Mouse (Mus musculus) lung, embryonic 14.5 days (tissue): ENCODE results near the gene Eras. TPM values are rescaled to one million over a fixed set of nuclear protein-coding genes. Genes with fewer than 3 reads are reported as not detected.
A peak's percentile ranks its signal among the peaks of the same experiment; 100 is the strongest.

ENCODE experiments used
- ATAC-seq: fragments of 200-750 bp; cut with Nextera tagmentation; 2 replicates; pipeline ENCODE4 v1.8.0; 2017; ENCODE audit warnings: mild to moderate bottlenecking, moderate TSS enrichment, moderate library complexity; ENCODE audit not compliant: insufficient read depth
- DNase-seq: peaks from one replicate; pipeline ENCODE4 v3.0.0-alpha.2; 2015
- H3K27ac ChIP-seq: fragments of 300-500 bp; sonication (generic); 2 replicates; pipeline ENCODE4 v1.5.1; 2014; ENCODE audit warnings: low read depth, mild to moderate bottlenecking, moderate library complexity
- H3K27me3 ChIP-seq: fragments of 300-500 bp; sonication (generic); 2 replicates; pipeline ENCODE4 v1.6.1; 2014; ENCODE audit warnings: low read length, control low read depth; ENCODE audit not compliant: insufficient read depth
- H3K36me3 ChIP-seq: fragments of 300-500 bp; sonication (generic); 2 replicates; pipeline ENCODE4 v1.6.1; 2014; ENCODE audit warnings: control low read depth; ENCODE audit not compliant: insufficient read depth
- H3K4me1 ChIP-seq: fragments of 300-500 bp; sonication (generic); 2 replicates; pipeline ENCODE4 v1.6.1; 2014; ENCODE audit warnings: antibody characterized with exemption, control low read depth; ENCODE audit not compliant: insufficient read depth
- H3K4me2 ChIP-seq: fragments of 300-500 bp; sonication (generic); 2 replicates; pipeline ENCODE4 v1.6.1; 2014; ENCODE audit warnings: mild to moderate bottlenecking
- H3K4me3 ChIP-seq: fragments of 300-500 bp; sonication (generic); 2 replicates; pipeline ENCODE4 v1.5.1; 2014; ENCODE audit warnings: low read depth, low read length
- H3K9ac ChIP-seq: fragments of 300-500 bp; sonication (generic); 2 replicates; pipeline ENCODE4 v1.6.1; 2014
- H3K9me3 ChIP-seq: fragments of 300-500 bp; sonication (generic); 2 replicates; pipeline ENCODE4 v1.6.1; 2016; ENCODE audit warnings: low read depth, low read length, control low read depth
- CTCF ChIP-seq: IDR thresholded peaks from 2 replicates; pipeline ENCODE4 v1.5.1; 2016; ENCODE audit warnings: antibody characterized with exemption, low read depth
- WGBS: fragments of 180-500 bp; shearing (Covaris S2); extraction: QIAGEN DNeasy Blood & Tissue Kit; methylation state at CpG from one replicate; pipeline ENCODE4 v1.1.7; 2014; 5-methylcytosine and 5-hydroxymethylcytosine counted together
- polyA plus RNA-seq: library from polyadenylated mRNA; unstranded; fragments of >200 nt; fragmentation: Nextera tagmentation; extraction: Ambion mirVana; gene quantifications from 2 replicates; pipeline ENCODE4 v1.2.1, GENCODE M21; 2014

Gene Eras
- polyA plus RNA-seq, 1 experiment from 2014 or later, result not detected

DNA sequence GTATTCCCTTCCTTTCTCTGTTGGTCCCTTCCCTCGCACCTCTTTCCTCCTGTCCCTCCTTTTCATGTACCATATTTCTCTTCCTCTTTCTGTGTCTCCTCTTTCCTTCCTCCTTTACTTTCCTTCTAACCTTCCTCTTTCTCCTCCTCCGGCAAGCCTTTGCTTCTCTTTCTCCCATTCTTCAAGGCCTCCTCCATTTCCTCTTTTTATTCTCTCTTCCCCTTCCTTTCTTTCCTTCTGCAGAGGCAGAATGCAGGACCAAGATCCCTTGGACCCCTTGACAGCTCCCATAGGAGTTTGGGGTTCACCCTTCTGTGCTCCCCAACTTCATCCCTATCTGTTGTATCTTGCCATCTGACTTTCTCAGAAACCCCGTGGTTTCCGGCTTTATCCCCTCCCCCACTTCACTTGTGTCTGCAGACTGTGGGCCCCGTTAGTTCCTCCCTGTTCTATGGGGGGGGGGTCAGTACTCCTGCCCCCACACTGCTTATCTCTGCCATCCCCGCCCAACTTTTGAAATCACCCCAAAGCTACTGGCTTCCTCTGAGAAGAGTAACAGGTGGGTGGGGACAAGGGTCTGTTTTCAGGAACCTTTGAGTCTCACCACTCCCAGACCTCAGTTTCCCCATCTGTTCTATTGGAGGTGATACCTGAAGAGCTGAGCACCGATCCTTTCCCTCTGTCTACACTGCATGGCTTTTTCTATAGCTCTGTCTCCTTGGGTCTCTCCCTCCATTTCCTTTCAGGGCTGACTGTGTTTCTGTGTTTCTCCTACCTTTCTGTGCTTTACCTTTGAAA lies 35.6 kb upstream of the Eras start:
- Histone ChIP-seq H3K4me2 (no peak overlapping the region), H3K36me3 (no peaks in the 10 kb centered on the region), H3K9me3 (no peaks in the 10 kb centered on the region), H3K4me1 (no peaks in the 10 kb centered on the region), H3K27me3 (no peaks in the 10 kb centered on the region), H3K9ac (no peak overlapping the region), H3K27ac (no peak overlapping the region), H3K4me3 (no peak overlapping the region)
- TF ChIP-seq CTCF, result no peak
- DNase-seq, result no peak
- 68% methylated on average over 7 of the region's 7 CpGs for WGBS
- no peak for ATAC-seq

DNA sequence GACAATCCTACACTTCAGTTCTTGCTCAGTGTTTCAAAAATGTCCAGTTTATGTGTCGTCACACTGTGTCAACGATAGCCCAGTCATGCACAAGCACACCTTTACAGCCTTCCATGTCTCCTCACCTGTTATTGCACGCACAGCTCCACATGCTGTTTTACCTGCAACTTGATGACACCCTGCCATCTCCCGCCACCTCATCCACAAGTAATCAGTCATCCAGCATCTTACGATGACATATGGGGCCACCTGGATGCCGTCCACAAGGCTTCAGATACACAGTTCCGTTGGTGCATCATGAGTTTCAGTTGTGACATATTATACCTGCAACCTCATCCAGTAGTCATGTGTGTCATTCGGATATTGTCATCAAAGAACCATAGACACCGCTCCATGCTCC lies 30.5 kb upstream of the Eras start:
- Histone ChIP-seq H3K9me3 (no peaks in the 10 kb centered on the region), H3K4me3 (no peak overlapping the region), H3K27me3 (no peaks in the 10 kb centered on the region), H3K9ac (no peak overlapping the region), H3K4me2 (no peak overlapping the region), H3K27ac (no peak overlapping the region), H3K36me3 (no peaks in the 10 kb centered on the region), H3K4me1 (no peaks in the 10 kb centered on the region)
- TF ChIP-seq CTCF, result no peak
- no peak for ATAC-seq
- 85% methylated on average over 9 of the region's 9 CpGs for WGBS
- no peak for DNase-seq

DNA sequence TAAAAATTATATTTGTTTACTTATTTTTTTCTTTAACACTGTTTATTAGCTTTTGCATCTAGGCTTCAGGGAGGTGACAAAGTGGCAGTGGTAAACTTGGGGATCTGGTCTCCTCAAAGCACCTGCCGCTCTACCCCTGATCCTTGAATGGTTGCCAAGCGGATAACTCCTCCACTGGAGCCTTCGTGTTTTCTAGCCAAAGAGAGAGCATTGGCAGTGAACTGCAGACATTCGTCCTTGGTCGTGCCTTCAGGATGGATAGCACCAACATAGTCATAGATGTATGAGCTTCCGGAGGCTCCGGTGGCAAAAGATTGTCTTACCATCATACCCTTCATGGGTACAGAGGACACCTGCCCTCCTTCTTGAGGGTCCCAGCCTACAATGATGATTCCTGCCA lies 21.7 kb upstream of the Eras start:
- no peaks in the 10 kb centered on the region for H3K4me1 ChIP-seq
- no peaks in the 10 kb centered on the region for H3K36me3 ChIP-seq
- no peak for TF ChIP-seq CTCF
- WGBS, result 90% methylated on average over 7 of the region's 7 CpGs
- H3K4me3 ChIP-seq, result no peak overlapping the region
- no peak overlapping the region for H3K27ac ChIP-seq
- DNase-seq (no peak), ATAC-seq (no peak)
- no peak overlapping the region for H3K4me2 ChIP-seq
- H3K27me3 ChIP-seq, result no peaks in the 10 kb centered on the region
- H3K9ac ChIP-seq, result no peak overlapping the region
- no peaks in the 10 kb centered on the region for H3K9me3 ChIP-seq

DNA sequence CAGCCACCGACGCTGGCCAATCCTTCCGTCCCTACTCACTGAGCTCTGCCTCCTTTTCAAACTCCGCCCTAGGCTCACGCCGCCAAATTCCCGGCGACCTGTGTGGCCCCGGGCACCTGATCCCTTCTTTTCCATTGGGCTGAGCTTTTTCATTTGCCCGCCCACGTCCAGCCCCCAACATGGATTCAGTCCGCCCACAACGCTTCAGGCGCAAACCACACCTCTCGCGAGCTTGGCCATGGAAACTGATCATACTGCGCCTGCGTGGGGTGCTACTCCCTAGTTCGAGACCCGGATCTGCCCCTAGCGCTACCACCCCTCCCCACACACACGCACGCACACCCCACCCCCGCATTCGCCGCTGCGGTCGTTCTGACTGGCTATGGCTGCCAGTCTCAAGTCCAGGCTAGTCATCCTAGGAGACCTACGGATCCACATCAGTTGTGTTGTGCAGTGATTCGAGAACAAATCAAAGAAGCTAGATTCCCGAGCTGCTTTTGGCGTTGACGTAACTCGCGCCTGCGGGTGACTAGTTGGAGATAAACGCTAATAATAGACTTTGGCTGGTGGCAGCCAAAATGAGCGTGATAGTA lies 19.6 kb upstream of the Eras start:
- DNase-seq, result peak; percentile 95
- Histone ChIP-seq H3K36me3 (no peaks in the 10 kb centered on the region), H3K27ac (no peak overlapping the region), H3K4me2 (peak overlapping the region; percentile 58), H3K27me3 (no peaks in the 10 kb centered on the region), H3K4me1 (no peaks in the 10 kb centered on the region), H3K9ac (peak overlapping the region; percentile 34), H3K9me3 (no peaks in the 10 kb centered on the region), H3K4me3 (peak overlapping the region; percentile 48)
- 7% methylated on average over 38 of the region's 38 CpGs for WGBS
- TF ChIP-seq CTCF, result no peak
- ATAC-seq, result peak; percentile 99

DNA sequence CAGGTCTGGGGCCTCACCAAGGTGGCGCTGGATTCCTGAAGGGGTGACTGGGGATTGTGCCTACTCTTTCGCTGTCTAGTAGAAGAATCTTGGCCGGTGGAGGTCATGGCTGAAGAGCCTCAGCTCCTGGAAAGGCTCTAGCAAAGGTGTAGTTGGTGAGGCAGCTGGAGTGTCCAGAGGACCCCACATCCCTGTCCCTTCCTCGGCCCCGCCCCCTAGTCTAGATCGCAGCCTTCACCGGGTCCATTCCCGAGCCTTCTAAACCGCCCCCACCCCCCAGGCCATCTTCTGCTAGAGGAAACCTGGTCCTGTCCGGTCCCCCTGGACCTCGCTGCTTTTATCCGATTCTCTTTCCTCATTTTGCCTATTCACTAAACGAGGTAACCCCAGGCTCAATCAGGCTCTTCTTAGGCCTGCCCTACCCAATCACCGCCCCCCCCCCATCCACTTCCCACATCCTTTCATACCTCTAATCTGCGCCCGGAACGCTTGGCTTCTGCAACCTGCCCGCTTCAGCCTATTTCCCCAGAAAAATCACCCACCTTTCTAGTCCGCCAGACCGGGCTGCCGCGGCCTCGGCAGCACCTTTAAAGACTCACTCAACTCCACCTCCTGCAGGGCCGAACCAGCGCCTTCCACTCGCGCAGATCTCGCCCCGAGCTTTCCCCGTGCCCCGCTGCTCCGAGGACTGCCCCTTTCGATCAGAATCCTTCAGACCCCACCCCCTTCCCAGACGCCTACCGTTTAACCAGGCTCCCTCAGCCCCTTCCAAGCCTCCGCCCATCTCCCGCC lies 18.9 kb upstream of the Eras start, which contains the start of gene Hdac6:
Gene Hdac6 (minus strand): TSS at position 782 of the 792 bp plus-strand sequence.
- peak within 1 kb of the TSS; percentile 48 for H3K9ac ChIP-seq
- no peak for TF ChIP-seq CTCF
- DNase-seq (no peak), ATAC-seq (peak; percentile 36)
- WGBS, result 13% methylated on average over 35 of the region's 37 CpGs
- H3K9me3 ChIP-seq, result no peaks in the 10 kb centered on the region
- H3K4me1 ChIP-seq, result no peaks in the 10 kb centered on the region
- peak within 1 kb of the TSS; percentile 48 for H3K4me3 ChIP-seq
- peak within 1 kb of the TSS; percentile 62 for H3K4me2 ChIP-seq
- H3K27ac ChIP-seq, result no peak within 1 kb of the TSS
- no peaks in the 10 kb centered on the region for H3K27me3 ChIP-seq
- no peaks in the 10 kb centered on the region for H3K36me3 ChIP-seq

DNA sequence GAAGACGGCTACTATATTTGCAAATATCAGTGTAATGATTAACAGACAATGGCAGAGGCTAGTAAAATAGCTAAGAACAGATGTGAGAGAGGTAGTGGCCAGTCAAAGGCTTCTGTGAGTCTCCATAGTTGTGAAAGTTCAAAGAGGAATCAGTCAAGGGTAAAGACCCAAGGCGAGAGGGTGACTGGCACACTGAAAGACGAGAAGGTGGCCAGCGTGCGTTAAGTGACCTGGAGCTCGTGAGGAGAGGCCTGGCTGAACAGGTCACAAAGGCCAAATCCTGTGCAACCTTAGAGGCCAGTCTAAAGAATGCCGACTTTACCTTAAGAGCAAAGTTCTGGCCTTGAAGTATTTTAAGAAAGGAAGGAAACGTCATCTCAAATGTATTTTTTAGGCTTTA lies 17.2 kb upstream of the Eras start:
- Histone ChIP-seq H3K4me2 (no peak overlapping the region), H3K36me3 (no peaks in the 10 kb centered on the region), H3K9me3 (no peaks in the 10 kb centered on the region), H3K27ac (no peak overlapping the region), H3K4me3 (no peak overlapping the region), H3K9ac (no peak overlapping the region), H3K4me1 (no peaks in the 10 kb centered on the region), H3K27me3 (no peaks in the 10 kb centered on the region)
- ATAC-seq (no peak), DNase-seq (no peak)
- 72% methylated on average over 8 of the region's 8 CpGs for WGBS
- TF ChIP-seq CTCF, result no peak

DNA sequence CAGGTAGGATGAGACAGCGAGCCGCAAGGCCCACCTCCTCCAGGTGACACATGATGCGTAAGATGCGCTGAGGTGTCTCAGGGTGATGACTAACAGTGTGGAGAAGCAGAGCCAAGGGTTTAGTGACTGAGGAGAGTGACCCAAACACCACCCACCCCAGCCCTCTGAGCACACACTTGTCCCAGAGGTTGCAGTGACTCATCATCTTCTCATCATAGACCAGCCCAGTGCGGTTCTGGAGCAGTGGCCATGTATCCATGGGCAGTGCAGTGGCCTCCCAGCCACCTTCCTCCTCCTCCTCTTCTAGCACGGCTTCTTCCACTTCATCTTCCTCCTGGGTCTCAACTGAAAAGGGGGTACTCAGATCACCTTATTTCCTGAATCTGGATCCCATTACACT lies 9.3 kb upstream of the Eras start:
- Histone ChIP-seq H3K27me3 (no peaks in the 10 kb centered on the region), H3K4me3 (no peak overlapping the region), H3K4me1 (no peaks in the 10 kb centered on the region), H3K27ac (no peak overlapping the region), H3K4me2 (no peak overlapping the region), H3K9me3 (no peaks in the 10 kb centered on the region), H3K36me3 (no peaks in the 10 kb centered on the region), H3K9ac (no peak overlapping the region)
- 94% methylated on average over 6 of the region's 6 CpGs for WGBS
- DNase-seq (no peak), ATAC-seq (no peak)
- TF ChIP-seq CTCF, result no peak
